Mouse (Mus musculus) yolk sac, embryonic 10.5 days (tissue): ENCODE measurements around the gene Pou2f1.

ENCODE experiments used
- DNase-seq: peaks from one replicate; pipeline ENCODE4 v3.0.0-alpha.2; 2017; ENCODE audit warnings: low spot score

The Pou2f1 gene

GRCm38 (mm10) chr1:165961676-165962364 lies 40.7 kb downstream of the Pou2f1 start:
- no peak for DNase-seq

GRCm38 (mm10) chr1:165958159-165958558 lies 44.3 kb downstream of the Pou2f1 start:
- no peak for DNase-seq

GRCm38 (mm10) chr1:165948214-165948813 lies 54.2 kb downstream of the Pou2f1 start:
- DNase-seq = no peak

GRCm38 (mm10) chr1:165943270-165943669 lies 59.2 kb downstream of the Pou2f1 start:
- DNase-seq = no peak

GRCm38 (mm10) chr1:165935466-165935818 lies 67.0 kb downstream of the Pou2f1 start:
- no peak for DNase-seq

GRCm38 (mm10) chr1:165934648-165935465 lies 67.6 kb downstream of the Pou2f1 start:
- DNase-seq = no peak

- no peak for DNase-seq
Observed at GRCm38 (mm10) chr1:165933915-165934647, 68.4 kb downstream of the Pou2f1 start.

- no peak for DNase-seq
Observed at GRCm38 (mm10) chr1:165932842-165933241, 69.6 kb downstream of the Pou2f1 start.

GRCm38 (mm10) chr1:165930510-165930909 lies 72.0 kb downstream of the Pou2f1 start:
- DNase-seq = no peak

- DNase-seq = no peak
Observed at GRCm38 (mm10) chr1:165927507-165928279, 74.8 kb downstream of the Pou2f1 start.

GRCm38 (mm10) chr1:165925207-165925606 lies 77.3 kb downstream of the Pou2f1 start:
- DNase-seq = no peak

GRCm38 (mm10) chr1:165922488-165922887 lies 80.0 kb downstream of the Pou2f1 start:
- DNase-seq = no peak

GRCm38 (mm10) chr1:165921026-165921425 lies 81.5 kb downstream of the Pou2f1 start:
- DNase-seq = no peak

- no peak for DNase-seq
Observed at GRCm38 (mm10) chr1:165914416-165914801, 88.1 kb downstream of the Pou2f1 start.

GRCm38 (mm10) chr1:165913720-165914415 lies 88.6 kb downstream of the Pou2f1 start:
- no peak for DNase-seq

GRCm38 (mm10) chr1:165909471-165909870 lies 93.0 kb downstream of the Pou2f1 start:
- DNase-seq = no peak

GRCm38 (mm10) chr1:165908806-165909205 lies 93.7 kb downstream of the Pou2f1 start:
- peak; percentile 9 for DNase-seq

- DNase-seq = no peak
Observed at GRCm38 (mm10) chr1:165908153-165908552, 94.3 kb downstream of the Pou2f1 start.

- DNase-seq = no peak
Observed at GRCm38 (mm10) chr1:165903596-165903995, 98.9 kb downstream of the Pou2f1 start.

GRCm38 (mm10) chr1:165891686-165892085 lies 110.8 kb downstream of the Pou2f1 start:
- no peak for DNase-seq
